Mouse (Mus musculus) spleen, postnatal 14 days (tissue): Measurements from ENCODE around the gene Phc1.
"Not testable (repeated sequence)": the region's sequence is repeated elsewhere in the genome, so short reads cannot be mapped to it uniquely, and the experiment has no call there.

Experiments used
- DNase-seq, 2 experiments: peaks; one replicate each; pipeline ENCODE4 v3.0.0; 2021 to 2022; ENCODE audit warnings: low spot score in 2 of 2

The Phc1 gene

GRCm38 (mm10) chr6:122340349-122341000 lies at the start of gene Phc1:
Gene Phc1 (minus strand): TSS chr6:122340561.
- no peak for DNase-seq

- not testable (repeated sequence) for DNase-seq
Observed at GRCm38 (mm10) chr6:122389986-122390385, 49.6 kb upstream of the Phc1 start.

GRCm38 (mm10) chr6:122387177-122388028 lies 47.0 kb upstream of the Phc1 start:
- not testable (repeated sequence) for DNase-seq

GRCm38 (mm10) chr6:122385724-122386123 lies 45.4 kb upstream of the Phc1 start:
- DNase-seq: no peak

- no peak for DNase-seq
Observed at GRCm38 (mm10) chr6:122384886-122385285, 44.5 kb upstream of the Phc1 start.

GRCm38 (mm10) chr6:122383211-122383610 lies 42.9 kb upstream of the Phc1 start:
- DNase-seq: no peak

- no peak for DNase-seq
Observed at GRCm38 (mm10) chr6:122382046-122382445, 41.7 kb upstream of the Phc1 start.

GRCm38 (mm10) chr6:122368245-122368644 lies 27.9 kb upstream of the Phc1 start:
- DNase-seq: no peak

- no peak for DNase-seq
Observed at GRCm38 (mm10) chr6:122366976-122367375, 26.6 kb upstream of the Phc1 start.

GRCm38 (mm10) chr6:122366287-122366686 lies 25.9 kb upstream of the Phc1 start:
- DNase-seq: no peak

GRCm38 (mm10) chr6:122365706-122366105 lies 25.3 kb upstream of the Phc1 start:
- DNase-seq: no peak

GRCm38 (mm10) chr6:122357089-122357488 lies 16.7 kb upstream of the Phc1 start:
- no peak for DNase-seq

- DNase-seq: no peak
Observed at GRCm38 (mm10) chr6:122355909-122356308, 15.5 kb upstream of the Phc1 start.

- not testable (repeated sequence) for DNase-seq
Observed at GRCm38 (mm10) chr6:122347326-122347725, 7.0 kb upstream of the Phc1 start.

- no peak for DNase-seq
Observed at GRCm38 (mm10) chr6:122346399-122346798, 6.0 kb upstream of the Phc1 start.

- DNase-seq: no peak
Observed at GRCm38 (mm10) chr6:122345731-122346130, 5.4 kb upstream of the Phc1 start.

- no peak for DNase-seq
Observed at GRCm38 (mm10) chr6:122344386-122345116, 4.2 kb upstream of the Phc1 start.

GRCm38 (mm10) chr6:122343719-122344118 lies 3.4 kb upstream of the Phc1 start:
- no peak for DNase-seq

GRCm38 (mm10) chr6:122342125-122342524 lies 1.8 kb upstream of the Phc1 start:
- DNase-seq: no peak

GRCm38 (mm10) chr6:122341038-122341810 lies 863 bp upstream of the Phc1 start:
- DNase-seq: no peak

GRCm38 (mm10) chr6:122339648-122340341 lies 566 bp downstream of the Phc1 start:
- peak; percentile 61 to 65 for DNase-seq
